Mouse (Mus musculus) embryonic fibroblast, embryonic 13.5 days (primary cell): ENCODE results near the gene Fem1b.

Source experiments
- CTCF ChIP-seq: IDR thresholded peaks from 2 replicates; pipeline ENCODE4 v1.5.1; 2011; ENCODE audit warnings: mild to moderate bottlenecking, control low read depth, low read length, moderate library complexity, borderline replicate concordance; ENCODE audit not compliant: insufficient read depth
- POLR2A ChIP-seq: IDR thresholded peaks from 2 replicates; pipeline ENCODE4 v1.6.1; 2011; ENCODE audit warnings: low read depth, mild to moderate bottlenecking, control low read depth, low read length, moderate library complexity

DNA sequence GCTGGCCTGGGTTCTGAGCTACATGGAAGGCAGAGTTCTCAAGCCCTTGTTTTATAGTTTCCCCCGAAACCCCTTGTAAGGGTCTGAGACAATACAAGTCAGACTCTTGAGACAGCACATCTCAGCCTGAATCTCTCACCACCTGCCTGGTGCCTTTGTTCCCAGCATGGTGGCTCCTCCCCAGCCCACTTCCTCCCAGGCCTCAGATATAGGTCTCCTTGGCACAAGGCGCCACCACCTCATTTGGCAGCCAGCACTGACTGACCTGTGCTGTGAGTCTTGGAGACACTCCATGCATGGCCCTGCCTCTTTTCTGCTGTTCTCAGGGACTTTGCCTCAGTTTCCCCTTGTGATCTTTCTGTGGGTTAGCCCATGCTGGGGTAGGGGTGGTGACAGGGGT, 39.8 kb upstream of the Fem1b start:
- TF ChIP-seq CTCF = no peak
- TF ChIP-seq POLR2A = no peak
